Mouse (Mus musculus) macrophage (primary cell): Measurements from ENCODE around the gene Usp50. TPM values are rescaled to one million over a fixed set of nuclear protein-coding genes. Genes with fewer than 3 reads are reported as not detected.
A peak's percentile ranks its signal among the peaks of the same experiment; 100 is the strongest.

Experiments used
- H3K27ac ChIP-seq: fragments of 350-480 bp; formaldehyde crosslinking; 2 replicates; pipeline ENCODE4 v1.9.0; 2021
- H3K36me3 ChIP-seq: fragments of 350-480 bp; formaldehyde crosslinking; 2 replicates; pipeline ENCODE4 v1.9.0; 2021; ENCODE audit errors: inconsistent target
- H3K4me3 ChIP-seq: fragments of 350-480 bp; formaldehyde crosslinking; 2 replicates; pipeline ENCODE4 v1.9.0; 2021; ENCODE audit errors: inconsistent target
- H3K79me2 ChIP-seq: fragments of 350-480 bp; formaldehyde crosslinking; 2 replicates; pipeline ENCODE4 v1.9.0; 2021; ENCODE audit errors: inconsistent target
- WGBS: methylation state at CpG from one replicate; pipeline ENCODE4 v1.1.7; 2026; ENCODE audit warnings: inconsistent platforms; ENCODE audit not compliant: missing documents; 5-methylcytosine and 5-hydroxymethylcytosine counted together
- polyA plus RNA-seq: library from polyadenylated mRNA; stranded (reverse); fragments of 250-400 nt; gene quantifications from 3 replicates; pipeline ENCODE4 v1.2.4, GENCODE M21; 2018; ENCODE audit warnings: inconsistent platforms

The Usp50 gene
- polyA plus RNA-seq, 1 experiment from 2014 or later, result not detected

GRCm38 (mm10) chr2:126772217-126772616 is 11.1 kb downstream of the Usp50 start:
- H3K4me3 ChIP-seq, result no peak overlapping the region
- H3K36me3 ChIP-seq, result no peaks in the 10 kb centered on the region
- no peak overlapping the region for H3K27ac ChIP-seq
- no peaks in the 10 kb centered on the region for H3K79me2 ChIP-seq
- 83% methylated on average over 5 of the region's 5 CpGs for WGBS

- WGBS, result 48% methylated on average over 18 of the region's 19 CpGs
- no peak overlapping the region for H3K27ac ChIP-seq
- H3K36me3 ChIP-seq, result no peaks in the 10 kb centered on the region
- no peak overlapping the region for H3K4me3 ChIP-seq
- H3K79me2 ChIP-seq, result no peaks in the 10 kb centered on the region
These were observed 13.7 kb downstream of the Usp50 start for GRCm38 (mm10) chr2:126769431-126770181.

- Histone ChIP-seq H3K79me2 (no peaks in the 10 kb centered on the region), H3K27ac (no peak overlapping the region), H3K4me3 (no peak overlapping the region), H3K36me3 (no peaks in the 10 kb centered on the region)
- WGBS, result 91% methylated on average over 4 of the region's 4 CpGs
These were observed 15.1 kb downstream of the Usp50 start for GRCm38 (mm10) chr2:126768194-126768593.

- no peak overlapping the region for H3K27ac ChIP-seq
- 97% methylated on average over 3 of the region's 3 CpGs for WGBS
- H3K36me3 ChIP-seq, result peaks cover 4% of the 10 kb centered on the region; the same call in 1 of the 2 replicates
- H3K79me2 ChIP-seq, result no peaks in the 10 kb centered on the region
- no peak overlapping the region for H3K4me3 ChIP-seq
These were observed 15.7 kb downstream of the Usp50 start for GRCm38 (mm10) chr2:126767599-126767998.

GRCm38 (mm10) chr2:126765867-126766582 is 17.2 kb downstream of the Usp50 start:
- H3K79me2 ChIP-seq, result no peaks in the 10 kb centered on the region
- H3K36me3 ChIP-seq, result peaks cover 19% of the 10 kb centered on the region
- H3K4me3 ChIP-seq, result no peak overlapping the region
- H3K27ac ChIP-seq, result no peak overlapping the region
- 60% methylated on average over 11 of the region's 11 CpGs for WGBS

GRCm38 (mm10) chr2:126759351-126759750 is 23.9 kb downstream of the Usp50 start:
- 88% methylated on average over 7 of the region's 7 CpGs for WGBS
- Histone ChIP-seq H3K36me3 (peaks cover 86% of the 10 kb centered on the region), H3K4me3 (no peak overlapping the region), H3K27ac (no peak overlapping the region), H3K79me2 (no peaks in the 10 kb centered on the region)

- no peak overlapping the region for H3K4me3 ChIP-seq
- H3K27ac ChIP-seq, result no peak overlapping the region
- 98% methylated on average over 6 of the region's 6 CpGs for WGBS
- H3K79me2 ChIP-seq, result no peaks in the 10 kb centered on the region
- peaks cover 94% of the 10 kb centered on the region for H3K36me3 ChIP-seq
These were observed 27.6 kb downstream of the Usp50 start for GRCm38 (mm10) chr2:126755664-126756063.

- Histone ChIP-seq H3K36me3 (peaks cover 92% of the 10 kb centered on the region), H3K4me3 (no peak overlapping the region), H3K79me2 (peaks cover 13% of the 10 kb centered on the region; the same call in 1 of the 2 replicates), H3K27ac (no peak overlapping the region)
- 94% methylated on average over 5 of the region's 5 CpGs for WGBS
These were observed 39.9 kb downstream of the Usp50 start for GRCm38 (mm10) chr2:126743389-126743788.

GRCm38 (mm10) chr2:126740314-126740713 is 43.0 kb downstream of the Usp50 start:
- peaks cover 88% of the 10 kb centered on the region for H3K36me3 ChIP-seq
- 90% methylated on average over 2 of the region's 2 CpGs for WGBS
- no peak overlapping the region for H3K4me3 ChIP-seq
- H3K27ac ChIP-seq, result no peak overlapping the region
- H3K79me2 ChIP-seq, result peaks cover 13% of the 10 kb centered on the region; the same call in 1 of the 2 replicates

- H3K36me3 ChIP-seq, result peaks cover 90% of the 10 kb centered on the region
- no peak overlapping the region for H3K4me3 ChIP-seq
- 86% methylated on average over 6 of the region's 6 CpGs for WGBS
- H3K27ac ChIP-seq, result no peak overlapping the region
- H3K79me2 ChIP-seq, result no peaks in the 10 kb centered on the region
These were observed 47.8 kb downstream of the Usp50 start for GRCm38 (mm10) chr2:126735339-126736073.

GRCm38 (mm10) chr2:126730502-126730901 is 52.8 kb downstream of the Usp50 start:
- Histone ChIP-seq H3K36me3 (peaks cover 93% of the 10 kb centered on the region), H3K27ac (no peak overlapping the region), H3K79me2 (no peaks in the 10 kb centered on the region; the same call in 1 of the 2 replicates), H3K4me3 (no peak overlapping the region)
- WGBS, result 90% methylated on average over 2 of the region's 2 CpGs

GRCm38 (mm10) chr2:126729207-126729606 is 54.1 kb downstream of the Usp50 start:
- H3K36me3 ChIP-seq, result peaks cover 84% of the 10 kb centered on the region

GRCm38 (mm10) chr2:126712950-126713349 is 70.3 kb downstream of the Usp50 start:
- Histone ChIP-seq H3K36me3 (peaks cover 6% of the 10 kb centered on the region; the same call in 1 of the 2 replicates), H3K79me2 (peaks cover 98% of the 10 kb centered on the region), H3K4me3 (no peak overlapping the region), H3K27ac (peak overlapping the region; percentile 58)

More at GRCm38 (mm10) chr2:126729207-126729606, 54.1 kb downstream of the Usp50 start:
- H3K79me2 ChIP-seq, result no peaks in the 10 kb centered on the region; the same call in 1 of the 2 replicates
- WGBS, result 100% methylated on average over 1 of the region's 4 CpGs
- H3K27ac ChIP-seq, result no peak overlapping the region
- no peak overlapping the region for H3K4me3 ChIP-seq

- H3K27ac ChIP-seq, result peak overlapping the region; percentile 58
- 95% methylated on average over 5 of the region's 5 CpGs for WGBS
- H3K36me3 ChIP-seq, result 0 out of 2 replicates have a peak, but pooled peaks cover 4% of the 10 kb centered on the region
- H3K4me3 ChIP-seq, result no peak overlapping the region
- H3K79me2 ChIP-seq, result peaks cover 98% of the 10 kb centered on the region
These were observed 70.7 kb downstream of the Usp50 start for GRCm38 (mm10) chr2:126712526-126712925.
